Mouse (Mus musculus): ENCODE data around the gene Sugt1. TPM values are rescaled to one million over a fixed set of nuclear protein-coding genes. Genes with fewer than 3 reads are reported as not detected.

Gene Sugt1
- polyA plus RNA-seq, 1 experiment from 2014 or later = 137 TPM

DNA sequence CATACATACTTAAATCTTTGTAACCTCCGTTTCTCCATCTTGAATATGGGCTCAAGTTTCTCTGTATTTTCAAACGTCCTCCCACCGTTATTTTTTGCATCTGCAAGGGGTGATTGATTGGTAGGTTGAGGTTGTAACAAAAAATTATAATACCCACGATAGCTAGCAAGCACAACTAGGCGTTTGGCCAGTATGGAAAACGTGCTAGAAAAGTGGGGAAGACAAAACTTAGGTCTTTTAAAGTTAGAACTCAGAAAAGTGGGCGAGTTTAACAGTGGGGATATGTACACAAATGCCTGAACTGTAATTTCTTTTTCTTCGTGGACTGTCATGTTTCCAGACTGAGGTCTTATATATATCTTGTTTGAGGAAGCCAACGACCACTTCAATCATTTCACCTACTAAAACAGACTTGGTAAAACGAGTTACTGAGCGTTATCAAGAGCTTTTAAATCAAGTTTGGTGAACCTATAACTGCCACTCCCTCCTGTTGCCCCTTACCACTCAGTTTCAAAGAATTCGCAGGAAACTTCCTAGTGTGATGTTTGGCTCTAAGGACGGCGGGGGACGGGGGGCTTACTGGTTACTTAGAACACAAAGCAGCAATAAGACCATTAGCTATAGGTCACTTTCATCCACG lies 872 bp upstream of the Sugt1 start:
- Histone ChIP-seq H3K9ac (peak overlapping the region; percentile 61), H3K4me1 (peaks cover 26% of the 10 kb centered on the region), H3K4me2 (peak overlapping the region; percentile 62), H3K9me3 (no peaks in the 10 kb centered on the region), H3K27ac (peak overlapping the region; percentile 88), H3K27me3 (0 out of 2 replicates have a peak, but pooled peaks cover 3% of the 10 kb centered on the region), H3K36me3 (replicated peaks) (no peaks in the 10 kb centered on the region; the same call in 1 of the 2 replicates), H3K4me3 (replicated peaks) (peak overlapping the region; percentile 67)
- 39% methylated on average over 16 of the region's 16 CpGs for WGBS
- ATAC-seq (ENCODE audit: low FRiP score) = no peak

DNA sequence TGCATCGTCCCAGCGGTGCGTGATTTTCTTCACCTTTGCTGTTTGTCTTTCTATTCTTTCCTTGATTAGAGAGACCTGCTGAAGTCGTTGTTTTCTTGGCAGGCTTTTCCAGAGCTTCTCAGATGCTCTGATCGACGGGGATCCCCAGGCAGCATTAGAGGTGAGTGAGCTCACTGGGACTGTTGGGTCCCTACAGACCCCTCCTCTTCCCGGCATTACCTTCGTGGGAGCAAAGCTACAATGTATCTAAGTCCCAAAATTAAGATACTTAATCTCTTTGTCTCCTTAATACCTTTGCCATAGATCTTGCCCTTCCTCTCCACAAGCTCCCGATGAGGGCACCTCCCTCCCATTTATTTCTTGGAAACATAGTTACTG lies 350 bp downstream of the Sugt1 start:
- H3K9me3 ChIP-seq = no peaks in the 10 kb centered on the region
- H3K36me3 ChIP-seq (replicated peaks) = peaks cover 4% of the 10 kb centered on the region; the same call in 1 of the 2 replicates
- H3K27me3 ChIP-seq = 0 out of 2 replicates have a peak, but pooled peaks cover 3% of the 10 kb centered on the region
- peak overlapping the region; percentile 88 for H3K27ac ChIP-seq
- peak overlapping the region; percentile 61 for H3K9ac ChIP-seq
- ATAC-seq (ENCODE audit: low FRiP score) = peak; percentile 51
- H3K4me3 ChIP-seq (replicated peaks) = peak overlapping the region; percentile 67
- peaks cover 26% of the 10 kb centered on the region for H3K4me1 ChIP-seq
- 1% methylated on average over 9 of the region's 9 CpGs for WGBS
- H3K4me2 ChIP-seq = peak overlapping the region; percentile 62

DNA sequence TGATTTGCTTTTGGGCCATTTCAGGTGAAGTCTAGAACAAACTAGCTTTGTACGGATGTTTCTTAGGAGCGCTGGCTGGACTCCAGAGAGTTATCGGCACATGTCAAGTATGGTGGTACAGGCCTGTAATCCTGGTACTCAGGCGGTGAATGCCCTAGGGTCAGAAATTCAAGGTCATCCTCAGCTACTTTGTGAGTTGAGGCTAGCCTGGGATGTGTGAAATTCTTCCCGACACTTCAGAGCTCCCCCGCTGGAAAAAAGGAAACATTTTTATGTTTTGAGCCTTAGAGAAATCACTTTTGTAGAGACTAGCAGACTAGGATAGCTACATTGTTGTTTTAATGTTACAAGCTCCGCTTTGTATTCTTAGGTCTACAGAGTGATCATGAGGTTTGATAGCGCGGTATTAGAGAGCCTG lies 1.1 kb downstream of the Sugt1 start:
- H3K36me3 ChIP-seq (replicated peaks) = peaks cover 4% of the 10 kb centered on the region; the same call in 1 of the 2 replicates
- no peaks in the 10 kb centered on the region for H3K9me3 ChIP-seq
- H3K9ac ChIP-seq = peak overlapping the region; percentile 61
- no peak for ATAC-seq (ENCODE audit: low FRiP score)
- H3K4me3 ChIP-seq (replicated peaks) = peak overlapping the region; percentile 67
- H3K4me1 ChIP-seq = peaks cover 26% of the 10 kb centered on the region
- H3K27ac ChIP-seq = no peak overlapping the region
- 92% methylated on average over 9 of the region's 9 CpGs for WGBS
- 0 out of 2 replicates have a peak, but pooled peaks cover 3% of the 10 kb centered on the region for H3K27me3 ChIP-seq
- peak overlapping the region; percentile 62 for H3K4me2 ChIP-seq

DNA sequence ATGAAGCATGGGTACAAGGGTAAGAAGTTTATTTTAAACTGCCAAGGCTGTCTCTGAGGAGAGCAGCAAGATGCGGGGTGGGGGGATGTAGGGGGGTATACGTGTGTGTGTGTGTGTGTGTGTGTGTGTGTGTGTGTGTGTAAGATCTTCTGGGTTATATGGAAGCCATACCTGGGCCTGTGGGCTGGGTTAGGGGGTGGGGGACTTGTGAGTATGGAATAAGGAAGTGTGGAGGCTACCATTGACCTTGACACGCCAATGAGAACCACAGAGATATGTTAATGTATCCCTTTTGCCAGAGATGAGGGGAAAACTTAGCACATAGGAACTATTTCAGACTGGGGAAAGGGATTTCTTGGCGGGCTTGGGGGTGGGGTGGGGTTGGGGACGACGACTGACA lies 1.9 kb downstream of the Sugt1 start:
- Histone ChIP-seq H3K27ac (no peak overlapping the region), H3K4me1 (peaks cover 26% of the 10 kb centered on the region), H3K4me3 (replicated peaks) (no peak overlapping the region), H3K9ac (no peak overlapping the region), H3K9me3 (no peaks in the 10 kb centered on the region), H3K27me3 (no peaks in the 10 kb centered on the region), H3K36me3 (replicated peaks) (peaks cover 5% of the 10 kb centered on the region), H3K4me2 (peak overlapping the region; percentile 9; the same call in 1 of the 2 replicates)
- no peak for ATAC-seq (ENCODE audit: low FRiP score)
- 94% methylated on average over 6 of the region's 6 CpGs for WGBS

DNA sequence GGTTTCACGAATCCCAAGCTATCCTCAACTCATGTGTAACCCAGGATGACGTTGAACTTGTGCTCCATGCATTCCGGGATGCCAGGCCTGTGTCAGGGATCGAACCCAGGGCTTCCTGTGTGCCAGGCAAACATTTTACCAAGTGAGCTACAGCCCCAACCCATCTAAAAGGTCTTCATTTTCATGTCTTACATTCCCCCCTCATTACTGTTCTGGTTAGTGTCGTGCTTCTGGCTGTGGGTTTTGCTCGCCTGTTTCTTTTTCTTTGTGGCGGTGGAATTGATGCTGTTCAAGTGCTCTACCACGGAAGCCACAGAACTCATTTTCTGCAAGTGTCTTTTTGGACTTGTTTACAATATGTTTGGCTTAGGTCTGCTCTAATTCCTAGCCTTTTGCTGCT lies 3.4 kb downstream of the Sugt1 start:
- WGBS = 96% methylated on average over 8 of the region's 8 CpGs
- no peak overlapping the region for H3K4me3 ChIP-seq (replicated peaks)
- H3K9ac ChIP-seq = no peak overlapping the region
- H3K27ac ChIP-seq = no peak overlapping the region
- H3K36me3 ChIP-seq (replicated peaks) = peaks cover 12% of the 10 kb centered on the region
- no peaks in the 10 kb centered on the region for H3K27me3 ChIP-seq
- no peak overlapping the region for H3K4me2 ChIP-seq
- ATAC-seq (ENCODE audit: low FRiP score) = no peak
- no peaks in the 10 kb centered on the region for H3K9me3 ChIP-seq
- H3K4me1 ChIP-seq = peaks cover 26% of the 10 kb centered on the region

DNA sequence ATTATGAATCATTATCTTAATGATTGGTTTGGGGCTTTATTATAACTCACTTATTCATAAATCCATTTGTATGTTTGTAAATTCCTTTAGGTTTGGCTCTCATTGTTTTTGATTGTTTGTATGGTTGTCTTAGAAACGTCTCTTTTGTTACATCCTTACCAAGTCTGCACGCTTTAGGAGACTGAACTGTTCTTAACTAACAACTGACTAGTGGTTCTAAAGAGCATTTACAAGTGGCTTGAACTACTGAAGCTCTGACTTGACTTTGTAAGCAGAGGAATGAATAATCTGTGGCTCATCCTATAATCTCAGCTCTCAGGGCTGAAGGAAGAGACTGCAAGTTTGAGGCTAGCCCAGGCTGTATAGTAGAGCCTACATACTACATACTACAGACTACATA lies 4.1 kb downstream of the Sugt1 start:
- Histone ChIP-seq H3K36me3 (replicated peaks) (peaks cover 17% of the 10 kb centered on the region), H3K9ac (no peak overlapping the region), H3K27ac (no peak overlapping the region), H3K4me2 (no peak overlapping the region), H3K27me3 (no peaks in the 10 kb centered on the region), H3K9me3 (no peaks in the 10 kb centered on the region), H3K4me3 (replicated peaks) (no peak overlapping the region), H3K4me1 (peaks cover 24% of the 10 kb centered on the region)
- no peak for ATAC-seq (ENCODE audit: low FRiP score)
- 91% methylated on average over 2 of the region's 2 CpGs for WGBS

DNA sequence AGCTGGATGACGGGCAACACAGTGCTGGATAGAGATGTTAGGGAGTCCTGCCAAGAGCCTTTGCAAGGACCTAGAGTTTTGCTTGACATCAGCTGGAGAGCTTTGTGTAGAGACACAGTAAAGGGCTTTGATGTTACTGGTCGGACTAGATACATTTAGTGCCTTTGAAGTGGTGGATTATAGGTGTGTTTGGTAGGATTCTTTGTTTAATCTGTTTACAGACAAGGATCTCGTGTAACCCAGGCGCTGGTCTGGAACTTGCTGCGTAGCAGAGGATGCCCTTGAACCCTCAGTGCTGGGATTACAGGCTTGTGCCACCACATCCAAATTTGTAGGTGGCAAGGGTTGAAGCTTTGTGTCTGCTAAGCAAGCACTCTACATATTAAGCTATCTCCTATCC lies 6.6 kb downstream of the Sugt1 start:
- 87% methylated on average over 5 of the region's 5 CpGs for WGBS
- H3K27ac ChIP-seq = no peak overlapping the region
- H3K9ac ChIP-seq = no peak overlapping the region
- H3K9me3 ChIP-seq = no peaks in the 10 kb centered on the region
- no peak overlapping the region for H3K4me2 ChIP-seq
- no peak for ATAC-seq (ENCODE audit: low FRiP score)
- peaks cover 36% of the 10 kb centered on the region for H3K36me3 ChIP-seq (replicated peaks)
- H3K27me3 ChIP-seq = no peaks in the 10 kb centered on the region
- H3K4me1 ChIP-seq = peaks cover 10% of the 10 kb centered on the region
- H3K4me3 ChIP-seq (replicated peaks) = no peak overlapping the region

DNA sequence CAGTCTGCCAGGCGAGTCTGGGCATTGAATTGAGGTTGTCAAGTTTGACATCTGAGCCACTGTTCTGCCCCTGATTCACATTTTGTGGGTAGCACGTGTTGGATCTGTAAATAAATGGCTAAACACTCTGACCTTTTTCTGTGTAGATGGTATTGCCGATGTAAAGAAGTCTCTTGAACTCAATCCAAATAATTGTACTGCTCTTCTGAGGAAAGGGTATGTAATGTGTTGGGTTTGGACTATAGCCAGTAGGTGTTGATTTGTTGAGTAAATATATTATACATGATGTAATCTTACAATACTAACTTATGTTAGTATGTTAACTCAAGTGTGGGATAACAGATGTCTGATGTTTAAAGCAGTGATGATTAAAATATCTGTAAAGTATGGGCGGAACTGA lies 9.1 kb downstream of the Sugt1 start:
- no peak overlapping the region for H3K9ac ChIP-seq
- ATAC-seq (ENCODE audit: low FRiP score) = no peak
- H3K4me1 ChIP-seq = no peaks in the 10 kb centered on the region
- WGBS = 82% methylated on average over 4 of the region's 4 CpGs
- H3K36me3 ChIP-seq (replicated peaks) = peaks cover 60% of the 10 kb centered on the region
- no peaks in the 10 kb centered on the region for H3K9me3 ChIP-seq
- H3K4me2 ChIP-seq = no peak overlapping the region
- H3K4me3 ChIP-seq (replicated peaks) = no peak overlapping the region
- no peak overlapping the region for H3K27ac ChIP-seq
- H3K27me3 ChIP-seq = no peaks in the 10 kb centered on the region

DNA sequence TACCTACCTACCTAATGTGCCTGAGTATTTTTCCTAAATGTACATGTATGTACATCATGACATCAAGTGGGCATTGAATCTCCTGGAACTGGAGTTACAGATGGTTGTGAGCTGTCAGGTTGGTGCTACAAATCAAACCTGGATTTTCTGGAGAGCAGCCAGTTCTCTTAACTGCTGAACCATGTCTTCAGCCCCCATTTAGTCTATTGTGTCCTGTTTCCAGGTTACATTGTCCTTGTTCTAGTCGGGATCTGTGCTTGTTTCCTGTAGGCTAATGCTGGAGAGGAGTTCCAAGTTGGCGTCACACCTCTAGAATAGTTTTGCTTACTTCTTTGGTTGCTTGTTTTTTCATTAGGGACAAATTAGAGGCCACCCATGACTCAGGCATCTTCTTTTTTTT lies 18.4 kb downstream of the Sugt1 start:
- H3K36me3 ChIP-seq (replicated peaks) = peaks cover 77% of the 10 kb centered on the region
- H3K4me3 ChIP-seq (replicated peaks) = no peak overlapping the region
- H3K4me1 ChIP-seq = no peaks in the 10 kb centered on the region
- no peak overlapping the region for H3K4me2 ChIP-seq
- H3K9ac ChIP-seq = no peak overlapping the region
- no peaks in the 10 kb centered on the region for H3K9me3 ChIP-seq
- H3K27me3 ChIP-seq = no peaks in the 10 kb centered on the region
- 85% methylated on average over 2 of the region's 2 CpGs for WGBS
- ATAC-seq (ENCODE audit: low FRiP score) = no peak
- H3K27ac ChIP-seq = no peak overlapping the region

DNA sequence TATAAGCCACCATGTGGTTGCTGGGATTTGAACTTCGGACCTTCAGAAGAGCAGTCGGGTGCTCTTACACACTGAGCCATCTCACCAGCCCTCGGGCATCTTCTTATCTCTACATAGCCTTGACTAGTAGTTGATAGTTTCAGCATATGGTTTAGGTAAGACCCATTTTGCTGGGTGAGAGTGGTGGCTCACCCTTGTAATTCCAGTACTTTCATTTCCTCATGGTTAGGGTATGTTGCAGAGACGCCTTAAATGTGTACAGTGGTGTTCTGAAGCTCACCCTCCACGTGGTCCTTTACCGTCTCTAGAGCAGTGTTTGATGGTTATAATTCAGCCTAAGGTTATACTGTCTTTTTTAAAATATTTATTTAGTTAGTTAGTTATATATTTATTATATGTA lies 18.9 kb downstream of the Sugt1 start:
- Histone ChIP-seq H3K4me1 (no peaks in the 10 kb centered on the region), H3K4me3 (replicated peaks) (no peak overlapping the region), H3K27ac (no peak overlapping the region), H3K36me3 (replicated peaks) (peaks cover 77% of the 10 kb centered on the region), H3K27me3 (no peaks in the 10 kb centered on the region), H3K4me2 (no peak overlapping the region), H3K9me3 (no peaks in the 10 kb centered on the region), H3K9ac (no peak overlapping the region)
- 93% methylated on average over 6 of the region's 6 CpGs for WGBS
- ATAC-seq (ENCODE audit: low FRiP score) = no peak

DNA sequence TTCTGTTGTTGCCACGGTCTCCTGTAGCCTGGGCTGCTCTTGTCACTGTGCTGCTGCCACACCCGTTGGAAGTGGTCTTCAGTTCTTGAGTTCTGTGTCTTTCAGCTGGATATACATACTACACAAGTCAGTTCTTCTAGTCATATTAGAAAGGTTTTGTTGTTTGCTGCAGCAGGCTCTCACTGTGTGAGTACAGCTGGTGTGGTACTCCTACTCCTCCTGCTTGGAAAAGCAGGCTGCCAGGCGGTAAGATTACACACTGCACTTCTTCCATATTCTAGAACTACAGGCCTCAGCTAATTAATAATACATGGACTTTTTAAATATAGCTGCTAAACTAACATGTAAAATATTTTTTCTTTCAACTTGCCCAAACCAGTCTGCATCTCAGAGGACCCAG lies 19.4 kb downstream of the Sugt1 start:
- no peak overlapping the region for H3K27ac ChIP-seq
- ATAC-seq (ENCODE audit: low FRiP score) = no peak
- 95% methylated on average over 3 of the region's 3 CpGs for WGBS
- peaks cover 77% of the 10 kb centered on the region for H3K36me3 ChIP-seq (replicated peaks)
- no peak overlapping the region for H3K4me3 ChIP-seq (replicated peaks)
- no peaks in the 10 kb centered on the region for H3K27me3 ChIP-seq
- no peak overlapping the region for H3K4me2 ChIP-seq
- H3K9ac ChIP-seq = no peak overlapping the region
- no peaks in the 10 kb centered on the region for H3K9me3 ChIP-seq
- no peaks in the 10 kb centered on the region for H3K4me1 ChIP-seq

DNA sequence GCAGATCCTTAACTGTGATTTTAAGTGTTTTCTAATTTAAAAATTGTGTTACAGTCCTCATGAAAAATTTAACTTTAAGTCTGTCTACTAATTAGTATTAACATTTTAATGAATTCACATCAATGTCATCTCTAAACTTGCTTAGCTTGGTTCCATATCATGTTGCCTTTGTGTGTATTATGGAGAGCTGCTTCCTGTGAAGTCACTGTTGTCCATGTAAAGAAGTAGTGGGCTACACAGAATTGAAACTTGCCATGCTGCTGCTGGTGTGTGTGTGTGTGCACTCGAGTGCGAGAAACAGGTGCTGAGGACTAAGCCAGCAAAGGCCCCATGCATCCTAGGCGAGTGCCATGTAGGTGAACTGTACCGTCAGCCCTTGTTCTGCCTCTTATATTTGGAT lies 19.9 kb downstream of the Sugt1 start:
- WGBS = 95% methylated on average over 4 of the region's 4 CpGs
- Histone ChIP-seq H3K4me2 (no peak overlapping the region), H3K4me3 (replicated peaks) (no peak overlapping the region), H3K9ac (no peak overlapping the region), H3K36me3 (replicated peaks) (peaks cover 76% of the 10 kb centered on the region), H3K27me3 (no peaks in the 10 kb centered on the region), H3K4me1 (no peaks in the 10 kb centered on the region), H3K27ac (no peak overlapping the region), H3K9me3 (no peaks in the 10 kb centered on the region)
- ATAC-seq (ENCODE audit: low FRiP score) = no peak

DNA sequence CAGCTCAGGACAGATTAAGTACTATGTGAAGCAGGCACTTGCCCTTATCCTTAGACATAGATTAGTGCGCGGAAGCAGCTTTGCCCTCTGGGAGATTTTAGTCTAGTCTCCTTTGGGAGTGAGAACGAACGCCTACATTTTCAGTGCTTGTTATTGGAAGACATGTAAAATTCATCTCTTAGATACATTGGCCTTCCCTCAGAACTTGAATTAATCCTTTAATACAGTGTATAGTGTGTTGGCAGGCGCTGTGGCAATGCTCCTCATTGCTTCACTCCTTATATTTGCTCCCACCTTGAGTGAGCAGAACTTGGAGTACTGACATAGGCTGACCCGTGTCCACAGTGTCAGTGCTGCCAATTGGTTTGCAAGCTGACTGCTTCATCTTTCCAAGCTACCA lies 20.8 kb downstream of the Sugt1 start:
- Histone ChIP-seq H3K4me2 (no peak overlapping the region), H3K9me3 (no peaks in the 10 kb centered on the region), H3K9ac (no peak overlapping the region), H3K4me3 (replicated peaks) (no peak overlapping the region), H3K27me3 (no peaks in the 10 kb centered on the region), H3K4me1 (no peaks in the 10 kb centered on the region), H3K36me3 (replicated peaks) (peaks cover 78% of the 10 kb centered on the region), H3K27ac (no peak overlapping the region)
- WGBS = 97% methylated on average over 6 of the region's 6 CpGs
- no peak for ATAC-seq (ENCODE audit: low FRiP score)
